Mouse (Mus musculus): Measurements from ENCODE around the gene Tnrc6c. TPM values are rescaled to one million over a fixed set of nuclear protein-coding genes. Genes with fewer than 3 reads are reported as not detected.

Gene Tnrc6c
- total and polyA plus RNA-seq, 3 experiments: 6.9 to 16.7 (median 12.8) TPM

DNA sequence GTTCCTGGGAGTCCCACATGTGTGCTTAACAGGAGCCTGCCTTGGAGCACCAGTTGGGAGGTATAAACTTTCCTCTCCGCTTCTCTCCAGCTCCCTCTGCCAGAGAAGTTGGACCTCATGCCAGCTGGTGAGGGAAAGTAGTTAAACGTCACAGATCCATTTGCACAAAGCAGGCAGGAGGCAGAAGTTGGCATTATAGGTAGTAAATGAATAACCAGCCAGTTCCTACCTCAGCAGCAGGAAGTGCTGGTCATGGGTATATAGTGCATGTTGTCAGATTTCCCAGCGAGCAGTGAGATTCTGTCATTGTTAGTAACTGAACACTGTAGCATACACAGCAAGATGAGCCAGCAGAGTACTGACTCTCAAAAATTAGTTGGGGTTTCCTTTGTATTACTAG, 31.4 kb downstream of the Tnrc6c start:
- Histone ChIP-seq H3K4me3 (replicated peaks in 1 of 3; ENCODE audit: low read depth in 2 of 3, low read length in 2 of 3, poor library complexity in 1 of 3) (no peak overlapping the region), H3K36me3 (replicated peaks in 1 of 2; ENCODE audit: control insufficient read depth in 1 of 2, insufficient read depth in 1 of 2, low read length in 1 of 2) (peaks cover 0 to 22% of the 10 kb centered on the region in 2 experiments), H3K9me3 (replicated peaks; ENCODE audit: low read length) (no peaks in the 10 kb centered on the region), H3K27me3 (replicated peaks) (no peaks in the 10 kb centered on the region), H3K27ac (ENCODE audit: insufficient read depth, low read depth) (no peak overlapping the region), H3K9ac (ENCODE audit: insufficient read depth, low read depth) (no peak overlapping the region), H3K4me2 (ENCODE audit: insufficient read depth, low read depth, poor library complexity, severe bottlenecking) (peak overlapping the region; percentile 39; the same call in 1 of the 2 replicates), H3K79me2 (replicated peaks; ENCODE audit: control insufficient read depth, extremely low read depth, insufficient read depth, poor library complexity, severe bottlenecking) (peaks cover 48% of the 10 kb centered on the region), H3K4me1 (ENCODE audit: control insufficient read depth in 1 of 2, insufficient read depth in 2 of 2) (peaks cover 11 to 61% of the 10 kb centered on the region in 2 experiments)
- in situ Hi-C loops (cut with MboI; ENCODE audit: low pct_ligation_motif_present, low pct_unique_long_range_greater_than_20kb, low sequenced_read_pairs): no loop called here
- DNase-seq (ENCODE audit: extremely low read depth): no peak
- dilution Hi-C loops (cut with MboI; ENCODE audit: extremely low pct_ligation_motif_present, extremely low pct_unique_long_range_greater_than_20kb, low sequenced_read_pairs): no loop called here
- TF ChIP-seq CHD1 (IDR thresholded peaks at IDR 0.05; ENCODE audit: low read depth, low read length) (no peak), GABPA (IDR thresholded peaks at IDR 0.05; ENCODE audit: insufficient replicate concordance, low read depth, low read length) (no peak), NELFE (IDR thresholded peaks at IDR 0.05; ENCODE audit: low read depth, low read length) (no peak), MYC (IDR thresholded peaks at IDR 0.05; ENCODE audit: low read depth, low read length) (no peak), ZMIZ1 (IDR thresholded peaks at IDR 0.05; ENCODE audit: low read depth, low read length) (no peak), EP300 (IDR thresholded peaks at IDR 0.05; ENCODE audit: low read length) (no peak), JUN (IDR thresholded peaks at IDR 0.05; ENCODE audit: insufficient read depth, low read depth, low read length) (no peak), NRF1 (IDR thresholded peaks at IDR 0.05; ENCODE audit: low read depth, low read length) (no peak), SIN3A (IDR thresholded peaks at IDR 0.05; ENCODE audit: low read length) (no peak), MEF2A (IDR thresholded peaks at IDR 0.05; ENCODE audit: borderline replicate concordance, low read depth, low read length) (no peak), ZNF384 (IDR thresholded peaks at IDR 0.05; ENCODE audit: low read depth, low read length) (no peak), USF2 (conservative IDR thresholded peaks at IDR 0.05; ENCODE audit: low read depth, low read length) (no peak), POLR2AphosphoS2 (IDR thresholded peaks at IDR 0.05; ENCODE audit: low read depth, low read length) (no peak), POLR2A (IDR thresholded peaks at IDR 0.05; ENCODE audit: low read depth, low read length) (no peak), MAZ (IDR thresholded peaks at IDR 0.05; ENCODE audit: low read depth, low read length) (no peak)

DNA sequence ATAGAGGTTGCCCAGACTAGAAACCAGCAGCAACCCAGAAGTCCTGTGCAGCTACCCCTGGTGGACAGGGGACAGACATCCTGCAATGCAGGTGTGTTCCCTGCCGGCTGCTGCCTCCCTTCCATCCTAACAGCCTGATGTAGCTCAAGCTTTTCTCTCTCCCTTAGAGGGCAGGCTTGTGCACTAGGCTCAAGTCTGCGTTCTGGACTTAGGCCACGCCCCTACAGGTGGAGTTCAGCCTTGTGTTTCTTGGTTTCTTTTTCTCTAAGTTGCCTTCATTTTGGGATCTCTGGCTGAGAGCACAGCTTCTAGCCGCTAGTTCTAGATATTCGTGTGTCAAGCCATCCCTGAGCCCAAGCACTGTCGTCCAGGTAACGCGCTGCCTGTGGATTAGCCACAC, 31.9 kb downstream of the Tnrc6c start:
- H3K4me3 ChIP-seq (replicated peaks in 1 of 3; ENCODE audit: low read depth in 2 of 3, low read length in 2 of 3, poor library complexity in 1 of 3): peak overlapping the region in 1 of 3 experiments; percentile 18
- H3K36me3 ChIP-seq (replicated peaks in 1 of 2; ENCODE audit: control insufficient read depth in 1 of 2, insufficient read depth in 1 of 2, low read length in 1 of 2): peaks cover 0 to 20% of the 10 kb centered on the region in 2 experiments
- no peak overlapping the region for H3K27ac ChIP-seq (ENCODE audit: insufficient read depth, low read depth)
- dilution Hi-C loops (cut with MboI; ENCODE audit: extremely low pct_ligation_motif_present, extremely low pct_unique_long_range_greater_than_20kb, low sequenced_read_pairs) (no loop called here), in situ Hi-C loops (cut with MboI; ENCODE audit: low pct_ligation_motif_present, low pct_unique_long_range_greater_than_20kb, low sequenced_read_pairs) (no loop called here)
- no peak overlapping the region for H3K9ac ChIP-seq (ENCODE audit: insufficient read depth, low read depth)
- H3K79me2 ChIP-seq (replicated peaks; ENCODE audit: control insufficient read depth, extremely low read depth, insufficient read depth, poor library complexity, severe bottlenecking): peaks cover 47% of the 10 kb centered on the region
- peak; percentile 86 for DNase-seq (ENCODE audit: extremely low read depth)
- H3K9me3 ChIP-seq (replicated peaks; ENCODE audit: low read length): no peaks in the 10 kb centered on the region
- H3K27me3 ChIP-seq (replicated peaks): no peaks in the 10 kb centered on the region
- peaks cover 11 to 64% of the 10 kb centered on the region in 2 experiments for H3K4me1 ChIP-seq (ENCODE audit: control insufficient read depth in 1 of 2, insufficient read depth in 2 of 2)
- H3K4me2 ChIP-seq (ENCODE audit: insufficient read depth, low read depth, poor library complexity, severe bottlenecking): peak overlapping the region; percentile 39
- TF ChIP-seq USF2 (conservative IDR thresholded peaks at IDR 0.05; ENCODE audit: low read depth, low read length) (no peak), POLR2A (IDR thresholded peaks at IDR 0.05; ENCODE audit: low read depth, low read length) (no peak), POLR2AphosphoS2 (IDR thresholded peaks at IDR 0.05; ENCODE audit: low read depth, low read length) (no peak), CHD1 (IDR thresholded peaks at IDR 0.05; ENCODE audit: low read depth, low read length) (no peak), RCOR1 (conservative IDR thresholded peaks at IDR 0.05; ENCODE audit: low read depth, low read length) (0 out of 2 replicates have a peak, but pooled peaks have one; percentile 13), ZMIZ1 (IDR thresholded peaks at IDR 0.05; ENCODE audit: low read depth, low read length) (no peak), CTCF (conservative IDR thresholded peaks at IDR 0.05 in 1 of 2, IDR thresholded peaks at IDR 0.05 in 1 of 2; ENCODE audit: low read depth in 2 of 2, low read length in 2 of 2) (peak; percentile 31 to 90; a peak in 3 of 4 replicates), JUND (conservative IDR thresholded peaks at IDR 0.05; ENCODE audit: low read depth, low read length) (no peak), TCF12 (IDR thresholded peaks at IDR 0.05; ENCODE audit: low read depth, low read length) (peak; percentile 14; the same call in 1 of the 2 replicates), MAX (IDR thresholded peaks at IDR 0.05; ENCODE audit: low read length) (no peak), ETS1 (conservative IDR thresholded peaks at IDR 0.05; ENCODE audit: low read depth, low read length) (no peak), NRF1 (IDR thresholded peaks at IDR 0.05; ENCODE audit: low read depth, low read length) (no peak), JUN (IDR thresholded peaks at IDR 0.05; ENCODE audit: insufficient read depth, low read depth, low read length) (no peak), UBTF (IDR thresholded peaks at IDR 0.05; ENCODE audit: low read depth, low read length) (no peak), ZC3H11A (IDR thresholded peaks at IDR 0.05; ENCODE audit: low read depth, low read length) (no peak), ZNF384 (IDR thresholded peaks at IDR 0.05; ENCODE audit: low read depth, low read length) (no peak), MAFK (IDR thresholded peaks at IDR 0.05; ENCODE audit: insufficient replicate concordance, low read length) (no peak), MAZ (IDR thresholded peaks at IDR 0.05; ENCODE audit: low read depth, low read length) (no peak), USF1 (IDR thresholded peaks at IDR 0.05; ENCODE audit: low read depth, low read length) (no peak), KAT2A (IDR thresholded peaks at IDR 0.05; ENCODE audit: insufficient replicate concordance, low read length) (no peak), PAX5 (IDR thresholded peaks at IDR 0.05; ENCODE audit: low read length) (no peak), RAD21 (IDR thresholded peaks at IDR 0.05; ENCODE audit: low read depth, low read length) (peak; percentile 48), NELFE (IDR thresholded peaks at IDR 0.05; ENCODE audit: low read depth, low read length) (no peak; the same call in 1 of the 2 replicates), HCFC1 (IDR thresholded peaks at IDR 0.05; ENCODE audit: low read depth, low read length) (no peak), SMC3 (IDR thresholded peaks at IDR 0.05; ENCODE audit: low read depth, low read length) (peak; percentile 66), ELF1 (IDR thresholded peaks at IDR 0.05; ENCODE audit: low read depth, low read length) (no peak), CHD2 (IDR thresholded peaks at IDR 0.05; ENCODE audit: low read length) (no peak)
